8 mouse cellular contexts compared by ENCODE assay signal in genomic region chr1:165120349-165120898, GRCm38 (mm10). TPM values are rescaled to one million over a fixed set of nuclear protein-coding genes. Genes with fewer than 3 reads are reported as not detected.
DNase-seq lines count a peak whose midpoint lies in the region; ATAC-seq and TF ChIP-seq lines count a peak whose summit lies in the region.

No protein-coding gene starts in this region.

- H3K27ac ChIP-seq in lung, embryonic 16.5 days (ENCODE audit: low read length): no peak overlapping the region
- H3K27ac ChIP-seq in thymus, adult 2 months (ENCODE audit: control insufficient read depth, insufficient read depth, low read length): no peak overlapping the region

- no peaks in the 10 kb centered on the region for H3K4me1 ChIP-seq in lung, embryonic 16.5 days (replicated peaks; ENCODE audit: control insufficient read depth, insufficient read depth, low read length)
- 0 out of 2 replicates have a peak, but pooled peaks cover 4% of the 10 kb centered on the region for H3K4me1 ChIP-seq in thymus, adult 2 months (replicated peaks; ENCODE audit: control insufficient read depth, insufficient read depth, low read length)

- no peak overlapping the region for H3K9ac ChIP-seq in lung, embryonic 16.5 days (ENCODE audit: low read length)

- peak; percentile 86 for DNase-seq in MN1 (ENCODE audit: low spot score)
- peak; percentile 79 for DNase-seq in cerebellum, adult 8-10 months
- DNase-seq in forelimb bud, embryonic 11.5 days (ENCODE audit: low read depth, low spot score): peak; percentile 81
- peak; percentile 93 for DNase-seq in heart, postnatal 4 days
- DNase-seq in layer of hippocampus, adult 8-10 months (ENCODE audit: low spot score in 2 of 2): peak; percentile 72 to 87
- DNase-seq in ovary, adult 18-20 months (ENCODE audit: low spot score): peak; percentile 51
- peak; percentile 86 for DNase-seq in thymus, adult 2 months

- TF ChIP-seq CTCF in thymus, adult 2 months (IDR thresholded peaks at IDR 0.05; ENCODE audit: borderline replicate concordance, control insufficient read depth, extremely low read depth, insufficient read depth, low read length, poor library complexity): peak; percentile 79

- WGBS in lung, embryonic 16.5 days: 17% methylated on average over 21 of the region's 21 CpGs
- WGBS in thymus, adult 2 months: 11% methylated on average over 21 of the region's 21 CpGs

- H3K4me2 ChIP-seq in lung, embryonic 16.5 days (ENCODE audit: low read depth, low read length): no peak overlapping the region

- no peaks in the 10 kb centered on the region for H3K36me3 ChIP-seq in lung, embryonic 16.5 days (ENCODE audit: control insufficient read depth, insufficient read depth, low read length)
- H3K36me3 ChIP-seq in thymus, adult 2 months (ENCODE audit: control insufficient read depth, insufficient read depth, low read length): no peaks in the 10 kb centered on the region

- no peak overlapping the region for H3K4me3 ChIP-seq in lung, embryonic 16.5 days (ENCODE audit: low read length)
- H3K4me3 ChIP-seq in thymus, adult 2 months (ENCODE audit: control insufficient read depth, insufficient read depth, low read length): no peak overlapping the region

- no peak for TF ChIP-seq POLR2A in thymus, adult 2 months (IDR thresholded peaks at IDR 0.05; ENCODE audit: control insufficient read depth, extremely low read depth, insufficient read depth, low read length, poor library complexity)

- peaks cover 3% of the 10 kb centered on the region; the same call in 1 of the 2 replicates for H3K27me3 ChIP-seq in lung, embryonic 16.5 days (ENCODE audit: control insufficient read depth, insufficient read depth, low read depth, low read length)
- H3K27me3 ChIP-seq in thymus, adult 2 months (ENCODE audit: control insufficient read depth, insufficient read depth, low read length): no peaks in the 10 kb centered on the region; the same call in 1 of the 2 replicates

- H3K9me3 ChIP-seq in lung, embryonic 16.5 days (ENCODE audit: control insufficient read depth, low read length): no peaks in the 10 kb centered on the region

- ATAC-seq in lung, embryonic 16.5 days (ENCODE audit: low read depth): peak; percentile 79; the same call in 1 of the 2 replicates

RNA-seq across cellular contexts. Expression of gene Tbx19, which starts 40.1 kb away (rescaled TPM):
- not detected for total RNA-seq in heart, postnatal 4 days (2021)
- total RNA-seq in layer of hippocampus, adult 8-10 months (2022): not detected
- polyA plus RNA-seq in lung, embryonic 16.5 days (2015; fragmentation: Nextera tagmentation; extraction: Ambion mirVana): 0.05 TPM in 1 of 2 replicates, not detected in the other
- polyA plus RNA-seq in thymus, adult 2 months (2012; rRNA removed): 9.6 and 10.3 TPM in 2 replicates
